ENCODE assay signal across 8 mouse cellular contexts in genomic region chr13:114458291-114458885, GRCm38 (mm10). TPM values are rescaled to one million over a fixed set of nuclear protein-coding genes. Genes with fewer than 3 reads are reported as not detected.
A peak's percentile ranks its signal among the peaks of the same experiment; 100 is the strongest.
DNase-seq lines count a peak whose midpoint lies in the region; ATAC-seq lines count a peak whose summit lies in the region.

No protein-coding gene starts in this region.

- ATAC-seq in embryonic facial prominence, embryonic 11.5 days (replicated peaks; ENCODE audit: insufficient number of reproducible peaks, low FRiP score, low TSS enrichment, low read depth) = peak; percentile 69
- ATAC-seq in heart, embryonic 15.5 days (replicated peaks; ENCODE audit: insufficient number of reproducible peaks, insufficient read depth, low FRiP score, low read depth) = peak; percentile 40
- ATAC-seq in stomach, embryonic 14.5 days (ENCODE audit: insufficient number of reproducible peaks, insufficient read depth, low FRiP score, low read depth) = peak; percentile 64

- H3K27ac ChIP-seq in embryonic facial prominence, embryonic 11.5 days (replicated peaks; ENCODE audit: low read depth, low read length) = no peak overlapping the region
- H3K27ac ChIP-seq in heart, embryonic 15.5 days = no peak overlapping the region
- H3K27ac ChIP-seq in midbrain, embryonic 10.5 days (replicated peaks) = peak overlapping the region; percentile 95
- H3K27ac ChIP-seq in stomach, embryonic 14.5 days (ENCODE audit: low read length) = peak overlapping the region; percentile 76; the same call in 1 of the 2 replicates

- WGBS in embryonic facial prominence, embryonic 11.5 days = under 1% methylated on average over 52 of the region's 56 CpGs
- under 1% methylated on average over 51 of the region's 56 CpGs for WGBS in heart, embryonic 15.5 days
- under 1% methylated on average over 56 of the region's 56 CpGs for WGBS in midbrain, embryonic 10.5 days
- WGBS in stomach, embryonic 14.5 days = under 1% methylated on average over 56 of the region's 56 CpGs

- peaks cover 11% of the 10 kb centered on the region for H3K27me3 ChIP-seq in embryonic facial prominence, embryonic 11.5 days (ENCODE audit: control insufficient read depth, insufficient read depth, low read length)
- peaks cover 48% of the 10 kb centered on the region for H3K27me3 ChIP-seq in heart, embryonic 15.5 days
- H3K27me3 ChIP-seq in midbrain, embryonic 10.5 days (ENCODE audit: low read depth, poor library complexity, severe bottlenecking) = peaks cover 47% of the 10 kb centered on the region
- 0 out of 2 replicates have a peak, but pooled peaks cover 6% of the 10 kb centered on the region for H3K27me3 ChIP-seq in stomach, embryonic 14.5 days (ENCODE audit: control insufficient read depth, insufficient read depth, low read length)

- H3K4me1 ChIP-seq in embryonic facial prominence, embryonic 11.5 days (ENCODE audit: control insufficient read depth, insufficient read depth, low read length) = no peaks in the 10 kb centered on the region; the same call in 1 of the 2 replicates
- H3K4me1 ChIP-seq in heart, embryonic 15.5 days (replicated peaks) = peaks cover 32% of the 10 kb centered on the region
- peaks cover 41% of the 10 kb centered on the region for H3K4me1 ChIP-seq in midbrain, embryonic 10.5 days
- peaks cover 2% of the 10 kb centered on the region; the same call in 1 of the 2 replicates for H3K4me1 ChIP-seq in stomach, embryonic 14.5 days (ENCODE audit: control insufficient read depth, insufficient read depth, low read length)

- DNase-seq in 3T3-L1 (ENCODE audit: low read depth, low spot score) (peak; percentile 65), MN1 (ENCODE audit: low spot score) (peak; percentile 78)
- peak; percentile 73 for DNase-seq in embryonic facial prominence, embryonic 11.5 days (ENCODE audit: low spot score)
- DNase-seq in left cerebral cortex, postnatal 36 days (ENCODE audit: low spot score in 2 of 2) = peak; percentile 43 to 47
- no peak for DNase-seq in midbrain, embryonic 10.5 days (ENCODE audit: low spot score)
- no peak for DNase-seq in spleen, postnatal 14 days (ENCODE audit: low spot score in 2 of 2)

- no peaks in the 10 kb centered on the region for H3K36me3 ChIP-seq in embryonic facial prominence, embryonic 11.5 days (replicated peaks; ENCODE audit: control insufficient read depth, insufficient read depth, low read depth, low read length)
- no peaks in the 10 kb centered on the region for H3K36me3 ChIP-seq in heart, embryonic 15.5 days
- H3K36me3 ChIP-seq in midbrain, embryonic 10.5 days = peaks cover 23% of the 10 kb centered on the region
- no peaks in the 10 kb centered on the region for H3K36me3 ChIP-seq in stomach, embryonic 14.5 days (ENCODE audit: control insufficient read depth, insufficient read depth, low read length)

- H3K9ac ChIP-seq in embryonic facial prominence, embryonic 11.5 days (replicated peaks; ENCODE audit: low read length) = peak overlapping the region; percentile 54
- H3K9ac ChIP-seq in heart, embryonic 15.5 days = peak overlapping the region; percentile 48
- peak overlapping the region; percentile 67 for H3K9ac ChIP-seq in stomach, embryonic 14.5 days (replicated peaks; ENCODE audit: low read depth, low read length)

- H3K4me2 ChIP-seq in embryonic facial prominence, embryonic 11.5 days (ENCODE audit: low read depth, low read length) = peak overlapping the region; percentile 90
- peak overlapping the region; percentile 100 for H3K4me2 ChIP-seq in heart, embryonic 15.5 days
- peak overlapping the region; percentile 96 for H3K4me2 ChIP-seq in stomach, embryonic 14.5 days (replicated peaks; ENCODE audit: low read depth, low read length)

- intact Hi-C loops in left cerebral cortex, postnatal 36 days (cut with DNase I) = loop anchor here (2.0 kb wide), 1 partner anchor 582 kb away; no protein-coding TSS in a partner anchor

- peak overlapping the region; percentile 58 for H3K4me3 ChIP-seq in embryonic facial prominence, embryonic 11.5 days (ENCODE audit: low read depth, low read length)
- peak overlapping the region; percentile 67 for H3K4me3 ChIP-seq in heart, embryonic 15.5 days
- H3K4me3 ChIP-seq in midbrain, embryonic 10.5 days = peak overlapping the region; percentile 80
- peak overlapping the region; percentile 50 for H3K4me3 ChIP-seq in stomach, embryonic 14.5 days (ENCODE audit: low read depth, low read length)

- no peaks in the 10 kb centered on the region for H3K9me3 ChIP-seq in embryonic facial prominence, embryonic 11.5 days (replicated peaks; ENCODE audit: control insufficient read depth, low read length)
- no peaks in the 10 kb centered on the region for H3K9me3 ChIP-seq in heart, embryonic 15.5 days (replicated peaks)
- no peaks in the 10 kb centered on the region for H3K9me3 ChIP-seq in midbrain, embryonic 10.5 days (replicated peaks)
- H3K9me3 ChIP-seq in stomach, embryonic 14.5 days (ENCODE audit: control insufficient read depth, low read depth, low read length) = no peaks in the 10 kb centered on the region

RNA-seq across cellular contexts. Expression of gene Fst, which starts 0.4 kb away (rescaled TPM):
- 32.2 and 32.7 TPM in 2 replicates for polyA plus RNA-seq in embryonic facial prominence, embryonic 11.5 days (2014; fragmentation: Nextera tagmentation; extraction: Ambion mirVana)
- 3.9 and 6.0 TPM in 2 replicates for polyA plus RNA-seq in heart, embryonic 15.5 days (2015; fragmentation: Nextera tagmentation; extraction: Ambion mirVana)
- 1 to 10 TPM; 7.5 to 8.9 TPM for total RNA-seq in left cerebral cortex, postnatal 36 days (2021)
- polyA plus RNA-seq in midbrain, embryonic 10.5 days (2016; fragmentation: Nextera tagmentation; extraction: Ambion mirVana) = 40.5 and 43.1 TPM in 2 replicates
- polyA plus RNA-seq in stomach, embryonic 14.5 days (2014; fragmentation: Nextera tagmentation; extraction: Ambion mirVana) = 81.2 and 85.0 TPM in 2 replicates

Comparison
In these comparisons a context has a peak if more than half of its experiments do, and no peak if none do; other contexts are left out.
1. DNase-seq: peak in 3T3-L1 (single experiment), MN1 (single experiment), embryonic facial prominence, embryonic 11.5 days (single experiment) and left cerebral cortex, postnatal 36 days (2 of 2); none in midbrain, embryonic 10.5 days (single experiment) and spleen, postnatal 14 days (0 of 2).
2. H3K27ac ChIP-seq: peak in midbrain, embryonic 10.5 days (single experiment) and stomach, embryonic 14.5 days (single experiment); none in embryonic facial prominence, embryonic 11.5 days (single experiment) and heart, embryonic 15.5 days (single experiment).
3. Peak in every context shown above with its lines, with median percentiles within 50 percentile points of each other: ATAC-seq, H3K4me2 ChIP-seq, H3K4me3 ChIP-seq and H3K9ac ChIP-seq.